Mouse (Mus musculus) erythroid progenitor cell, adult 5-6 weeks (primary cell): Measurements from ENCODE around the gene Gpsm2. TPM values are rescaled to one million over a fixed set of nuclear protein-coding genes. Genes with fewer than 3 reads are reported as not detected.

Experiments
- ATAC-seq: replicated peaks from 2 replicates; pipeline ENCODE4 v1.8.0; 2016; ENCODE audit warnings: moderate number of reproducible peaks, mild to moderate bottlenecking, moderate TSS enrichment, inconsistent platforms; ENCODE audit not compliant: poor library complexity, low FRiP score, severe bottlenecking
- total RNA-seq, 2 experiments: library from RNA; stranded (forward) in 1 of 2; stranded (reverse) in 1 of 2; fragments of 150-400 nt in 1 of 2; fragments of 186-747, 209-891 nt in 1 of 2; gene quantifications; 2 replicates each; pipeline versions ENCODE4 v1.2.3 to v1.2.4; 2015 to 2017; ENCODE audit warnings: low replicate concordance in 2 of 2

Gene Gpsm2
- total RNA-seq (2015; ENCODE audit: low replicate concordance), result 207 and 218 TPM in 2 replicates
- 236 and 282 TPM in 2 replicates for total RNA-seq (2017; ENCODE audit: low replicate concordance)

GRCm38 (mm10) chr3:108722036-108722872 lies at the start of gene Gpsm2:
TSS of gene Gpsm2 (minus strand) at chr3:108722309.
- ATAC-seq, result peak; percentile 95

- peak; percentile 91 for ATAC-seq
Observed at GRCm38 (mm10) chr3:108770725-108771368, 48.7 kb upstream of the Gpsm2 start.

GRCm38 (mm10) chr3:108769547-108769946 lies 47.4 kb upstream of the Gpsm2 start:
- no peak for ATAC-seq

DNA sequence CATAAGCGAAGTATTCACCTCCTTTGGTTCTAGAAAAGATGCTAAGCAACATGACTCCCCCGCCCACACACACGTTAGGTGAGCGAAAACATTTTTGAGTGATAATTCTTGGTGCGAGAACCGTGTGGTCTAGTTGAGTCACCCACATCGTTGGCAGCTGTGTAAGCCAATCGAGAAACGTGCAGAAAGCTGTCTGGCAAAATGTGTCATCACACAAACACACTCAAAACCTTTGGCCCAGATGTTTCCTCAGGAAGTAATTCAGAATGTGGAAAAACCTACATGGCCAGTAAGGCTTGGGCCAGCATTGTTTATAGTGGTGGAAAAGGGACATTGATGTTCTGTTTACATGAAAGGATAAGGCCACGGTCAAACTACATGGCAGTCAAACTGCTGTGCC lies 45.3 kb upstream of the Gpsm2 start:
- no peak for ATAC-seq

DNA sequence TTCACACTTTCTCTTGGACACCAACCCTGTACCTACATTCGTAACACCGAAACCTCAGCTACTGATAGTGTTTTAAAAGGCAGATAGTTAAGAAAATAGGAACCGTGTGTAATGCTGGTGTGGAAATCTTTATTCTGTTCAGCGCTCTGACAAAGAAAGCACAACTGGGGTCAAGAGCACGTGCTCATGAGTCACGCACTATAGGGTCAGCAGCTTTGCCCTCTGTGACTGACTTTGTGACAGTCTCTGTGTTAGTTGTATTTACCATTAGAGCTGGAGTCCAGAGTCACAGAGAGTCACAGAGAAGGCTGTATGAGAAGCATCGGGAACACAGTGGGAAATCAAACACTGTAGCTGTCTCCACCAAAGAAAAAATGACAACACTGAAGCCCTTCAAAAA lies 44.8 kb upstream of the Gpsm2 start:
- ATAC-seq, result no peak

GRCm38 (mm10) chr3:108765476-108765875 lies 43.4 kb upstream of the Gpsm2 start:
- ATAC-seq, result no peak

GRCm38 (mm10) chr3:108764976-108765375 lies 42.9 kb upstream of the Gpsm2 start:
- ATAC-seq, result no peak

- ATAC-seq, result no peak
Observed at GRCm38 (mm10) chr3:108763691-108764090, 41.6 kb upstream of the Gpsm2 start.

DNA sequence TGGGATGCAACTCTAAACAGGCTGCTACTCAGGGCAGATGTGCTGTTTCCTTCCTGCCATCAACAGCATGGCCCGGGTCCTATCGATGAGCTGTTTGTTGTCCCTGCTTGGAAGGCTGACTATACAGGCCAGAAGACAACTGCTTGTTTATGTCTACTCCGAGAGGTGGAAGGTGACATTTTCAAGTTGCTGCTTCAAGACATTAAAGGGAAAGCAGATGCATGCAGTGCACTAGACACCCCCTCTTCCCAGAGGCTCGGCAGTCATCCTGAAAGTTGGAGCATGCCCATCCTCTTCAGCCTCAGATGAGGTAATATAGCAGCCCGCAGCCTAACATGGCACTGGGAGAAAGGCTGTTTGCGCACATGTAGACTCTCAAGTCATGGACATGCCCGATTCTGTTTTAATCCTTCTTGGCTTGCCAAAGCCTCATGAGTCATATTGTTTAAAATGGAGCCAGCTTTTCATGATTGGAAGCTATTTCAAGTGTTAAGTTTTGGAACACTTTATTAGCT lies 40.5 kb upstream of the Gpsm2 start:
- no peak for ATAC-seq

- no peak for ATAC-seq
Observed at GRCm38 (mm10) chr3:108759566-108760420, 37.7 kb upstream of the Gpsm2 start.

DNA sequence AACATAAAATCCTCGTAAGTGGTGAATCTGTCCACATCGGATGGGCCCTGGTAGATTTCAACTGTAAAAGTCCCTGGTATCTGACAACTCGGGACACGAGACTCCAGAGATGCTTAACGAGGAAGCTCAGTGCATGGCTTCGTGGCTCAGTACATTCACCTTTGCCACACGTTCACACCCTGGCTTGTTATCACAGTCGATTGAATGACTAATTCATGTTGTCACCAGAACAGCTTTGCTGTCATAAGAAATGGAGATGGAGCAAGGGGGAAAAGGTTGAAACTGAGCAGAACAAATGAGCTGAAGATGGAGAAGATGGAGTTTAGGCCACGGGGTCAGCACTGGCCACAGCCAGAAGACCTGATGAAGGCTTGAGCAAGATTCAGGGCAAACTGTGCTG lies 35.5 kb upstream of the Gpsm2 start:
- no peak for ATAC-seq

DNA sequence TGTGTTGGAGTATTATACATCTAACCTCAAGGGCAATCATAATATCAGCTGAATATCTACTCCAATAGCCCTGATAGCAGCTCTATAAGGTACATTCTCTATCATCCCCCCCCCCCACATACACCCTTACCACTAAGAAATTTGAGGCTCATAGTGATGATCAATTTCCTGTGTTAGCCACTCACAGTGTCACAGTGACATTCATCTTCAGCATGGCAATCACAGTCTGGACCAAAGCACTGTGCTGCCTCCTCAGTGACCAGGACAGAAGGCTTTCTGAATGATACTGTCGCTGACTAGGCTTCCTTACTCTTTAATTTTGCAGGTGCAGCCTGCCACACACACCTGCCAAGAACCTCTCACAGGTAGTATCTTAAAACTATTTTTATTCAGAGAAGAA lies 34.0 kb upstream of the Gpsm2 start:
- no peak for ATAC-seq

DNA sequence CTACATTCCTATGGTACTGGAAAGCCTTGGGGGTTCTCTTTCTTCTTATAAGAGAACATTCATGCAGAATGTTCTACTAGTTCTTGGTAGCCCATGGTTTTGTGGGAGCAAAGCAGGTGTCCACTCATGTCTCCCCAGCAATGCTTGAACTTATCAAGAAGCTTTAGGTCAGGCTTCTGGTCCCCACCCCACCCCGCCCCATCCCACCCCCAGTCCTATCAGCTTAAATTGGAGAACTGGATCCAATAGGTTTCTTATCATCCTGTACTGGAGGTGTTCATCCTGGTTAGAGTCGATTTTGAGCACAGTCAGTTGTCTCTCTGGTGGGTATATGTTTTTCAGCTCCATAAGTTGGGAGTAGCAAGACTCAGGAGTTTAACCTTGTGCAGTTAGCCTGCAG lies 33.4 kb upstream of the Gpsm2 start:
- 0 out of 2 replicates have a peak, but pooled peaks have one; percentile 13 for ATAC-seq

GRCm38 (mm10) chr3:108754541-108754940 lies 32.4 kb upstream of the Gpsm2 start:
- ATAC-seq, result peak; percentile 67

DNA sequence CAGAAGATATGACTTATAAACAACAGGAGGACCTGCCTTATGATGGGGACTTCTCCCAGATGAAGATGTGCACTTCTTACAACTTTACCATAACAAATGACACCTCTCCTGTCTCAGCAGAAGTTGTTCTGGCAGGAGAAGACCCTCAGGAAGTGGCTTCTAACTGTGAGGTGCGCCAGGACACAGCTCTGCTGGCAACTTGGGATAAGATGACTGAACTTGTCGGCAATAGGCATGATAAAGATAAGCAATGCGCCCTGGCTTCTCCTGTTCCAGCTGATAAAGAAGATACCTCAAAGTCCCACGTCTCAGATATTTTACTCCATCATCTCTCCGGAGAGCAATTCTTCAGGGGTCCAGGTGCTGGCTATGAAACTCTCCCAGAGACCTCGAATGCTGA lies 29.6 kb upstream of the Gpsm2 start:
- ATAC-seq, result peak; percentile 82

GRCm38 (mm10) chr3:108751061-108751460 lies 29.0 kb upstream of the Gpsm2 start:
- peak; percentile 77 for ATAC-seq

- ATAC-seq, result no peak
Observed at GRCm38 (mm10) chr3:108744060-108744459, 22.0 kb upstream of the Gpsm2 start.

DNA sequence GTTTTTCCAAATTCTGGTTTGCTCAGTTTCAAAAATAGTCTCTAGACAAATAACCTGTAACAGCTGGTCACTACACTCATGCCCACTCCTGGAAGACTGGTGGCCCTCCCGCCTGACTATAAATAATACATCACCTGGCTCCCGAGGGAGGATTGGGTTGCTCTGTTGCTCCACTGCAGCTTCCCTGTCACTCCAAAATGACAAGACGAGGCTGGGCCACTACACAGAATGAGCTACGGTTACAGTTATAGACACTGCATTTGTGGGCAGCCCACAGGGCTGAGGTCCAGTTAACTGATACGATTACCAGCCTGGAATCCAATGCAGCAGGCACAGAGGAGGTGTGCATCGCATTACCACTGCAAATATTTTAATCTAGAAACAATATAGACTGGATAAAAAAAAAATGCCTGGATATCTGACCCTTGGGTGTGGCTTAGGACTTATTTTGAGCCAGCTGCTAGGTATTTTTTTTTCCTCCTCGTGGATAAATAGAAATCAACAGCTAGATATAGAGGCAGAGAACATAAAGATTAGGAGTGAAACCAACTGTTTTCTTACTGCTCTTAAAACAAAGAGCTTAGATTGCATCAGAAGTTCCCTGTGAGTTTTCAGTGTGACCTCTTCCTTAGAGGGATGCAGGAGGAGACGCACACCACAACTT lies 17.1 kb upstream of the Gpsm2 start, which contains the start of gene Aknad1:
Aknad1 (plus strand) TSS at position 614 of the 664 bp plus-strand sequence.
- ATAC-seq, result no peak

DNA sequence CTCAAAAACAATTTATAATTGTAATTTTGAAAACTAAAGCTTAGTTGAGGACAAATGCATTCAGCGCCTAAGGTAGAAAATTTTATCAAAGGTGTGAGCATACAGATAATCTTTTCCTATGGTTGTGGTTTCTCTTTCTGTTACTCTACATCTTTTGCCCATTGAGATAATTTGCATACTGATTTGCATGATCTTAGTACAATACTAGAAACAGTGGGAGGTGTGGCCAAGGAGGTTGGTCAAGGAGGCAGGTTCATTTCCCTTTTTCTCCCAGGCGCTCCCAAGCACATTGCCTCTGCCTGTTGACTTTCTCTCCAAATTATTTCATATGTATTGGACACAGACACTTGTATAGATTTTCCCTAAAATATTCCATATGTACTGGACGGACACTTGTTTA lies 15.7 kb upstream of the Gpsm2 start:
- no peak for ATAC-seq
